Mouse (Mus musculus) heart, postnatal 0 days (tissue): ENCODE data around the gene Ndufs1. TPM values are rescaled to one million over a fixed set of nuclear protein-coding genes. Genes with fewer than 3 reads are reported as not detected.

Experiments used
- ATAC-seq: fragments of 200-750 bp; cut with Nextera tagmentation; 2 replicates; pipeline ENCODE4 v1.8.0; 2017; ENCODE audit warnings: low read depth, moderate number of reproducible peaks, moderate library complexity; ENCODE audit not compliant: insufficient read depth
- DNase-seq: peaks from one replicate; pipeline ENCODE4 v3.0.0-alpha.2; 2016; ENCODE audit warnings: low spot score
- H3K27ac ChIP-seq: fragments of 300-500 bp; sonication (generic); 2 replicates; pipeline ENCODE4 v1.5.1; 2014; ENCODE audit warnings: low read depth, mild to moderate bottlenecking
- H3K27me3 ChIP-seq: fragments of 300-500 bp; sonication (generic); 2 replicates; pipeline ENCODE4 v1.6.1; 2014; ENCODE audit warnings: low read length, mixed read lengths; ENCODE audit not compliant: control insufficient read depth, insufficient read depth
- H3K36me3 ChIP-seq: fragments of 300-500 bp; sonication (generic); replicated peaks from 2 replicates; pipeline ENCODE4 v1.6.1; 2014; ENCODE audit warnings: low read length, mixed read lengths; ENCODE audit not compliant: control insufficient read depth, insufficient read depth
- H3K4me1 ChIP-seq: fragments of 300-500 bp; sonication (generic); 2 replicates; pipeline ENCODE4 v1.6.1; 2014; ENCODE audit warnings: antibody characterized with exemption; ENCODE audit not compliant: control insufficient read depth, insufficient read depth
- H3K4me2 ChIP-seq: fragments of 300-500 bp; sonication (generic); 2 replicates; pipeline ENCODE4 v1.6.1; 2014; ENCODE audit warnings: low read depth, mild to moderate bottlenecking, low read length, moderate library complexity
- H3K4me3 ChIP-seq: fragments of 300-500 bp; sonication (generic); 2 replicates; pipeline ENCODE4 v1.5.1; 2014; ENCODE audit warnings: low read depth, low read length
- H3K9ac ChIP-seq: fragments of 300-500 bp; sonication (generic); replicated peaks from 2 replicates; pipeline ENCODE4 v1.6.1; 2014; ENCODE audit warnings: low read depth, low read length, mixed read lengths
- H3K9me3 ChIP-seq: fragments of 300-500 bp; sonication (generic); replicated peaks from 2 replicates; pipeline ENCODE4 v1.6.1; 2016; ENCODE audit warnings: low read length; ENCODE audit not compliant: control insufficient read depth
- CTCF ChIP-seq: IDR thresholded peaks from 2 replicates; pipeline ENCODE4 v1.5.1; 2016; ENCODE audit warnings: antibody characterized with exemption, control low read depth, low read depth
- EP300 ChIP-seq: IDR thresholded peaks from 2 replicates; pipeline ENCODE4 v1.6.1; 2016; ENCODE audit warnings: antibody characterized with exemption, low read depth
- WGBS: fragments of 180-500 bp; shearing (Covaris S2); extraction: QIAGEN DNeasy Blood & Tissue Kit; methylation state at CpG from one replicate; pipeline ENCODE4 v1.1.7; 2014; 5-methylcytosine and 5-hydroxymethylcytosine counted together
- polyA plus RNA-seq: library from polyadenylated mRNA; unstranded; fragments of >200 nt; fragmentation: Nextera tagmentation; extraction: Ambion mirVana; gene quantifications from 2 replicates; pipeline ENCODE4 v1.2.1, GENCODE M21; 2015
- total RNA-seq: library from RNA; depleted of rRNA; stranded (reverse); fragments of >200 nt; gene quantifications from 2 replicates; pipeline ENCODE4 v1.2.3, GENCODE M21; 2014; ENCODE audit warnings: low replicate concordance

The Ndufs1 gene
- total and polyA plus RNA-seq, 2 experiments from 2014 or later: 359 to 591 TPM

DNA sequence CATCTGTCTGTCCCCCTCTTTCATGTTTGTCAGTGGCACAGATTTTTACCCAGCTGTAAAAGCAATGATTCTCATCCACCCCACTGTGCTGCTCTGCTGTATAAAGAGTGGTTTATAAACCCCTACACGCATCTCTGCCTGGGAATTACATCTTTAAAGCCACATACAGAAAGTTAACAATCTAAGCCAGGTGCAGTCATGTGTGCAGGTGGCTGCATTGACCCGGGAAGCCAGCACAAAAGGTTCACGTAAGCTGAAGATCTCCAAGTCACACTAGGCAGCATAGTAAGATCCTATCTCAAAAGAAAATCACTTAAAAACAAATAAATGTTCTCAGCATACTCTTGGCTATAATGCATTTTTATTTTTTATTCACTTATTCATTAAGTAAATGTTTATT lies 47.4 kb downstream of the Ndufs1 start:
- Histone ChIP-seq H3K4me2 (peak overlapping the region; percentile 69), H3K9ac (no peak overlapping the region), H3K4me1 (0 out of 2 replicates have a peak, but pooled peaks cover 8% of the 10 kb centered on the region), H3K9me3 (no peaks in the 10 kb centered on the region), H3K36me3 (peaks cover 10% of the 10 kb centered on the region), H3K4me3 (no peak overlapping the region), H3K27me3 (no peaks in the 10 kb centered on the region), H3K27ac (no peak overlapping the region)
- no peak for ATAC-seq
- DNase-seq: no peak
- WGBS: 70% methylated on average over 3 of the region's 3 CpGs
- TF ChIP-seq EP300: no peak
- no peak for TF ChIP-seq CTCF

DNA sequence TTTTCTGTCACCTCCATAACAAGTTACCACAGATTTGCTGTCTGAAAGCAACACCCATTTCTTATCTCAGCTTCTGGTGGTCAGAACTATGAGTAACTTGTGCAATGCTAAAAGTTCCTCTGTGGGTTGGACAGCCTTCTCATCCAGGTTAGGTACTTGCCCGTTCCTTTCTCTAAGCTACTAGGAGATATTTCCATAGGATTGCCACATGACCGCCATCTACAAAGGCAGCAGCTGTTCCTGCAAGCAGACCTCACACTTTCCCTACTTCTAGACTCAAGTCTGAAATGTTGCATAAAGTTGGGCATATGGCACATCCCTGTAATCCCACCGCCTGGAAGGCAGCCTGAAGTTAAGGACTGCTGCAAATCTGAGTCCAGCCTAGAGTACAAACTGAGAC lies 50.4 kb downstream of the Ndufs1 start:
- DNase-seq (no peak), ATAC-seq (no peak)
- 95% methylated on average over 3 of the region's 3 CpGs for WGBS
- Histone ChIP-seq H3K4me3 (no peak overlapping the region), H3K27ac (no peak overlapping the region), H3K4me2 (no peak overlapping the region), H3K9ac (no peak overlapping the region), H3K9me3 (no peaks in the 10 kb centered on the region), H3K4me1 (0 out of 2 replicates have a peak, but pooled peaks cover 8% of the 10 kb centered on the region), H3K27me3 (no peaks in the 10 kb centered on the region), H3K36me3 (peaks cover 34% of the 10 kb centered on the region)
- TF ChIP-seq EP300: no peak
- TF ChIP-seq CTCF: no peak

DNA sequence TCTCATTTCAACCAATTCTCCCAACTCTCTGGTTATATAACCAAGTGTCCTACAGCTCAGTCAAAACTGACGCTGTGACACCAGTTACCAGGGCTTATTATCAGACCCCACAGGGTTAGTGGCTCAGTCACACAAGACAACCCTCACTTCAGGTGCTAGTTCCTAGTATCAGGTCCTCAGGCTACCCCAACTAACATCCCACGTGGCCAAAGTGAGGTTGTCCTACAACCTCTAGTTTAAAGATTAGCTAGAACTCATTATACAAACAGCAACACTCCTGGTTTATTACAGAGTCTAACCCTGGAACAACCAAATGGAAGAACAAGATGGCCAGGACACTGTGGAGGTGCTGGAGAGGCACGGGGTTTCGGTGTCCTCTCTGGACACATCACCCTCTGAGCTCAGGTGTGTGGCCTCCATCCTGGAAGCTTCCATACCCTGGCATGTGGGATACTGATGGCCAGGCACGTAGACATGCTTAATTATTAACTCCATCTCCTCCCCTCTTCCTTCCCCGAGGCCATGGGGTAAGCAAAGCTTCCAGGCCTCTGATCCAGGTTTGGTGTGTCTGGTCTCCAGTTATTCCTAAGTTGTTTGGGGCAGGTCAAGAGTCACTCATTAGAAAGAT lies 52.7 kb downstream of the Ndufs1 start:
- Histone ChIP-seq H3K9me3 (peaks cover 5% of the 10 kb centered on the region; the same call in 1 of the 2 replicates), H3K4me3 (no peak overlapping the region), H3K4me1 (no peaks in the 10 kb centered on the region), H3K27ac (no peak overlapping the region), H3K36me3 (peaks cover 54% of the 10 kb centered on the region), H3K4me2 (no peak overlapping the region), H3K9ac (no peak overlapping the region), H3K27me3 (no peaks in the 10 kb centered on the region)
- WGBS: 83% methylated on average over 6 of the region's 6 CpGs
- DNase-seq: no peak
- no peak for ATAC-seq
- no peak for TF ChIP-seq CTCF
- TF ChIP-seq EP300: no peak

DNA sequence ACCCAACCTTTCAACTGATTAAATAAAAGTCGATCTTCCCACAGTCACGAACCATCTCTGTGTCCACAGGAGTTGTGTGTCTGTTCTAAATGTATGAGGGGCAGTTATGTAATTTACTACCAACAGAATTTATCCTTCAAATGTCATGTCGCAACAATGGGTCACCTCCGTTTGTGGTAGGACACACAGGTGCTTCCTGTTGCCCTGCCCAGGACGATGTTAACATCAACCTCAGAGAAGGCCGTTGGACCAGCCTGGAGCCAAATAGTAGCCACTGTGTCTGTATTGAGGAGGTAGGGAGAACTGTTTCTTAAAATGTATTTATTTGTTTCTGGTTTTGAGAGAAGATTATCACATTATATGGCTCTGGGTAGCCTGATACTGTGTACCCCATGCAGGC lies 54.6 kb downstream of the Ndufs1 start:
- peaks cover 59% of the 10 kb centered on the region for H3K36me3 ChIP-seq

DNA sequence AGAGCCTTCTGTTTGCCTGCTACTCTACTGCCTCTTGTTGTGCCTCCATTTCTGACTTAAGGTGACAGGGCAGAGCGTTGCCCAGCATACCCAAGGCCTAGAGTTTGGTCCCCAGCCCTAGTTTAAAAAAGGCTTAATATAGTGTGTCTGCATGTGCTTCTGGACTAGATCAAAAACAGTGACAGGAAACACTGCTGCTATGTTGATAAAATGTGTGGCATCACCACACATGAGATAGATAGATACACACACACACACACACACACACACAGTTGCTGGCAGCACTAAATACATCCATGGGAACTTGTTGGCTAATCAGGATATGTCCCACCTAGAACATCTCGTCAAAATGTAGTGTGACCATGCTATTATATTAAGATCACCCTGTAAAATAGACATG lies 56.3 kb downstream of the Ndufs1 start:
- 91% methylated on average over 2 of the region's 2 CpGs for WGBS
- Histone ChIP-seq H3K27ac (no peak overlapping the region), H3K36me3 (peaks cover 54% of the 10 kb centered on the region)

More for the DNA sequence above, 54.6 kb downstream of the Ndufs1 start:
- ATAC-seq (no peak), DNase-seq (no peak)
- Histone ChIP-seq H3K4me3 (no peak overlapping the region), H3K27ac (no peak overlapping the region), H3K9ac (no peak overlapping the region), H3K9me3 (peaks cover 5% of the 10 kb centered on the region; the same call in 1 of the 2 replicates), H3K4me1 (no peaks in the 10 kb centered on the region), H3K27me3 (no peaks in the 10 kb centered on the region), H3K4me2 (no peak overlapping the region)
- TF ChIP-seq CTCF (no peak), EP300 (no peak)
- 83% methylated on average over 6 of the region's 6 CpGs for WGBS

DNA sequence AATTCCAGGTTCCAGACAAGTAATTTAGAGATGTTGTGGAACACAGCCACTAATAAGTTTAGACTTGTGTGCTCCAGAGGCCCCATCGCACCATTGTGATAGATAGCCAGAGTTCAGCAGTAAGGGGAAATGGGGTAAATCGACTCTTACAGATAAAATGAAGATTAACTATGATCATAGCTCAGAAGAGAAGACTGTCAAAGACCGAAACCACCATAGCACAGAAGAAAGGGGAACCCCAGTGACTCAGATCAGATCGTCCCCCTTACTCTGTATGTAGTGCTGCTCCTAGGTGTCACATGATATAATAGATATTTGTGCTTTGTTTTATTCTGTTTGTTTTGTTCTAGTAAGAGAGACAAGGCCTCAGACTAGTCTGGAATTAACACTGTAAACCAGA lies 57.0 kb downstream of the Ndufs1 start:
- no peak overlapping the region for H3K4me2 ChIP-seq
- no peaks in the 10 kb centered on the region for H3K27me3 ChIP-seq
- no peak overlapping the region for H3K9ac ChIP-seq
- DNase-seq: no peak
- H3K27ac ChIP-seq: no peak overlapping the region
- H3K4me3 ChIP-seq: no peak overlapping the region
- peaks cover 5% of the 10 kb centered on the region; the same call in 1 of the 2 replicates for H3K9me3 ChIP-seq
- no peak for ATAC-seq
- peaks cover 5% of the 10 kb centered on the region; the same call in 1 of the 2 replicates for H3K4me1 ChIP-seq
- WGBS: 84% methylated on average over 4 of the region's 4 CpGs
- TF ChIP-seq EP300 (no peak), CTCF (no peak)
- peaks cover 54% of the 10 kb centered on the region for H3K36me3 ChIP-seq

More for the DNA sequence above, 56.3 kb downstream of the Ndufs1 start:
- no peak for DNase-seq
- Histone ChIP-seq H3K9me3 (peaks cover 5% of the 10 kb centered on the region; the same call in 1 of the 2 replicates), H3K9ac (no peak overlapping the region), H3K27me3 (no peaks in the 10 kb centered on the region), H3K4me1 (peaks cover 5% of the 10 kb centered on the region; the same call in 1 of the 2 replicates), H3K4me3 (no peak overlapping the region), H3K4me2 (no peak overlapping the region)
- no peak for TF ChIP-seq EP300
- no peak for TF ChIP-seq CTCF
- ATAC-seq: no peak
